Mouse (Mus musculus) midbrain, embryonic 16.5 days (tissue): ENCODE results near the gene Ryr1. TPM values are rescaled to one million over a fixed set of nuclear protein-coding genes. Genes with fewer than 3 reads are reported as not detected.
"Not testable (repeated sequence)": the region's sequence is repeated elsewhere in the genome, so short reads cannot be mapped to it uniquely, and the experiment has no call there.

ENCODE experiments used
- ATAC-seq: fragments of 200-750 bp; cut with Nextera tagmentation; 2 replicates; pipeline ENCODE4 v1.8.0; 2017; ENCODE audit warnings: moderate TSS enrichment
- H3K27ac ChIP-seq: fragments of 300-500 bp; sonication (generic); 2 replicates; pipeline ENCODE4 v1.5.1; 2014; ENCODE audit warnings: mild to moderate bottlenecking, low read length, mixed read lengths
- H3K27me3 ChIP-seq: fragments of 300-500 bp; sonication (generic); 2 replicates; pipeline ENCODE4 v1.6.1; 2014; ENCODE audit warnings: low read depth, low read length, mixed read lengths; ENCODE audit not compliant: control insufficient read depth, insufficient read depth
- H3K36me3 ChIP-seq: fragments of 300-500 bp; sonication (generic); 2 replicates; pipeline ENCODE4 v1.6.1; 2014; ENCODE audit warnings: mild to moderate bottlenecking, low read length, moderate library complexity, mixed read lengths; ENCODE audit not compliant: control insufficient read depth, insufficient read depth
- H3K4me1 ChIP-seq: fragments of 300-500 bp; sonication (generic); 2 replicates; pipeline ENCODE4 v1.6.1; 2014; ENCODE audit warnings: mild to moderate bottlenecking, low read length, mixed read lengths; ENCODE audit not compliant: control insufficient read depth, insufficient read depth
- H3K4me2 ChIP-seq: fragments of 300-500 bp; sonication (generic); 2 replicates; pipeline ENCODE4 v1.6.1; 2014; ENCODE audit warnings: mild to moderate bottlenecking, low read length, mixed read lengths
- H3K4me3 ChIP-seq: fragments of 300-500 bp; sonication (generic); 2 replicates; pipeline ENCODE4 v1.5.1; 2014; ENCODE audit warnings: low read depth, mild to moderate bottlenecking, low read length, moderate library complexity, mixed read lengths
- H3K9ac ChIP-seq: fragments of 300-500 bp; sonication (generic); 2 replicates; pipeline ENCODE4 v1.6.1; 2014; ENCODE audit warnings: low read depth, low read length, mixed read lengths
- H3K9me3 ChIP-seq: fragments of 300-500 bp; sonication (generic); replicated peaks from 2 replicates; pipeline ENCODE4 v1.6.1; 2014; ENCODE audit warnings: mild to moderate bottlenecking, low read length, mixed read lengths; ENCODE audit not compliant: control insufficient read depth, poor library complexity, severe bottlenecking
- WGBS: fragments of 180-500 bp; shearing (Covaris S2); extraction: QIAGEN DNeasy Blood & Tissue Kit; methylation state at CpG from one replicate; pipeline ENCODE4 v1.1.7; 2014; 5-methylcytosine and 5-hydroxymethylcytosine counted together
- polyA plus RNA-seq: library from polyadenylated mRNA; unstranded; fragments of >200 nt; fragmentation: Nextera tagmentation; extraction: Ambion mirVana; gene quantifications from 2 replicates; pipeline ENCODE4 v1.2.1, GENCODE M21; 2015

Gene Ryr1
- polyA plus RNA-seq, 1 experiment from 2014 or later: 14.4 TPM

GRCm38 (mm10) chr7:29072689-29073088 is 52.3 kb downstream of the Ryr1 start:
- peaks cover 16% of the 10 kb centered on the region; the same call in 1 of the 2 replicates for H3K4me1 ChIP-seq
- 44% methylated on average over 11 of the region's 11 CpGs for WGBS
- peak overlapping the region; percentile 47; the same call in 1 of the 2 replicates for H3K4me3 ChIP-seq
- ATAC-seq: no peak
- H3K36me3 ChIP-seq: no peaks in the 10 kb centered on the region
- H3K9me3 ChIP-seq: no peaks in the 10 kb centered on the region
- 0 out of 2 replicates have a peak overlapping the region, but pooled peaks have one; percentile 6 for H3K9ac ChIP-seq
- H3K27me3 ChIP-seq: no peaks in the 10 kb centered on the region
- H3K4me2 ChIP-seq: peak overlapping the region; percentile 63
- no peak overlapping the region for H3K27ac ChIP-seq

DNA sequence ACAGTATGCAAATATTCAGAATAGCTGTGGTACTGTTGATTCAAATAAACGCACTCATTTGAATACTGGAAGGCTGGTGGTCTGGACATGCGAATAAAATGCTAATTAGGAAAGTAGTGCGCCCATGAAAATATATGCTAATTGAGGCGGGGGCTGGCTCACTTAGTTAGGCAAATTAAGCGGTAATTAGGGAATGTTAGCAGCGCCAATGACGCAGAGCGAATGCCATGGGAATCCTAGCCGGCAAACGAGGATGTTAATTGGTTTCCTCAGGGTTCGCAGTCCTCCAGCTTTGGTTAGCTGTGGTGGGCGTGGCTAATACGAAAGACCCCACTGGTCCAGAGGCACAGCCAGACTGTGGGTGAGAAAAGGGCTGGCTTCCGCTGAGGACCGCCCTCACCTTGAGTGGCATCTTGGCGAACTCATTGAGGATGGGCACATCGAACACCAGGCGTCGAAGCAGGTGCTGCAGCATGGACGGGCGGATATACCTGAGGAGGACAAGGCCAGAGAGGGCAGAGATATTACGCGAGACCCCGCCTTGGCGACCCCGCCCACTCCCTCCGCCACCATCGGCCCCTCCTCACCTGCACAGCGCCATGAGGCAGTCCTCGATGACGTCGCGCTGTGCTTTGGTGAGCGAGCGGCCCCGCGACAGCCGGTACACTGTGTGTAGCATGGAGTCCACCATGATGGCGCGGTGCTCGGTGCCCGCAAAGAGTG is 53.6 kb downstream of the Ryr1 start:
- peak overlapping the region; percentile 66 for H3K9ac ChIP-seq
- peak overlapping the region; percentile 63 for H3K4me2 ChIP-seq
- H3K4me3 ChIP-seq: peak overlapping the region; percentile 47
- no peaks in the 10 kb centered on the region for H3K27me3 ChIP-seq
- WGBS: 3% methylated on average over 42 of the region's 42 CpGs
- peak; percentile 90 for ATAC-seq
- H3K9me3 ChIP-seq: no peaks in the 10 kb centered on the region
- peaks cover 16% of the 10 kb centered on the region; the same call in 1 of the 2 replicates for H3K4me1 ChIP-seq
- peak overlapping the region; percentile 84 for H3K27ac ChIP-seq
- H3K36me3 ChIP-seq: no peaks in the 10 kb centered on the region

DNA sequence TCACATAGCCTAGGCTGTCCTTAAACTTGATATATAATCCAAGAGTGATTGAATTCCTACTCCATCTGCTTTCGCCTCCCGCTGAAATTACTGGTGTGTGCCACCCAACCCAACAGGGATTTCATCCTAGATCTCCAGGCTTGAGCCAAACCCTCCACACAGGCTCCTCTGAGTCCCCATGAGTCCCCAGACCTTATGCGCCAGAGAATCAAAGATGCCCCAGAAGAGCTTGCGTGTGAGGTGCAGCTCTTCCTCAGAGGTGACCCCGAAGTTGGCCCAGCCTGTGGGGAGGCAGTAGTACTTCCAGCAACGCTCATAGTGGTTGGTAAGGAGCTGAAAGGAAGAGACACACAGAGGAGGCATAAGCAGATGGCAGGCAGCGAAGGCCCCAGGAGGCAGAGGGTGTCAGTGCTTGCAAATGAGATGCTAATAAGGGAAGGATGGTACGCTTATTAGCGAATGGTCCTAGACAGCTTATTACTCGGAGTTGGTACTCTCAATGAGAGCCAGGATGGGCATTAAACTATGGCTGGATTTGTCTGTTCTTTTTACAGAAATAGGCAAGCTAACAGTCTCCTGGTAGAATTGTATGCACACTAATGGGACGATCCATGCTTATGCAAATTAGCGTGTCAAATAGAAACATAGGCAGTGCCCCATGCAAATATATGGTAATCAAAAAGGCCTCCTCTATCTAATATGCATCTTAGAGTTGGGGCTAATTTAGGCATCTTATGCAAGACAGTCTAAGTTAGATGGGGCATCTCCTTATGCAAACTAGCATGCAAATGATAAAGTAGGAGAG is 54.4 kb downstream of the Ryr1 start:
- ATAC-seq: peak; percentile 65
- no peaks in the 10 kb centered on the region for H3K9me3 ChIP-seq
- H3K27ac ChIP-seq: peak overlapping the region; percentile 84
- H3K9ac ChIP-seq: no peak overlapping the region
- H3K4me3 ChIP-seq: peak overlapping the region; percentile 47; the same call in 1 of the 2 replicates
- 26% methylated on average over 12 of the region's 12 CpGs for WGBS
- H3K27me3 ChIP-seq: no peaks in the 10 kb centered on the region
- no peaks in the 10 kb centered on the region for H3K36me3 ChIP-seq
- H3K4me1 ChIP-seq: peaks cover 16% of the 10 kb centered on the region; the same call in 1 of the 2 replicates
- peak overlapping the region; percentile 63 for H3K4me2 ChIP-seq

DNA sequence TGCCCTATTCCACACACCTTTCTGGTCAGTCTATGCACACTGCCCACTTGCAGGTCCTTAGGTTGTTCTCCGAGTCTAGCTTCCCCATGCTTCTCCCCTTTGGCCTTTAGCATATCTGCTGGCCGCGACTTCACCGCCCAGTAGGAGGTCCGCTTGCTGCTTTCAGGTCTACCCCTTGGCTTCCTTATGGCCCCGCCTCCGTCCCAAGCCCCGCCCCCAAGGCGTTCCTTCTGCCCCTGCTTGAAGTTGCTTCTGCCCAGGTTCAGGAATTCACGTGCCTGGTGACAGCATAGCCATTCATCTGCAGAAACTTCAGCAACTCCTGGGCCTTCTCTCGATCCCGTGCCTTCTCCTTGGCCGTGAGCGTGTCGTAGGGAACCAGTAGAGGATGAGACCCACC is 57.2 kb downstream of the Ryr1 start:
- no peaks in the 10 kb centered on the region for H3K9me3 ChIP-seq
- H3K36me3 ChIP-seq: no peaks in the 10 kb centered on the region
- no peak overlapping the region for H3K27ac ChIP-seq
- H3K4me3 ChIP-seq: no peak overlapping the region
- 12% methylated on average over 15 of the region's 15 CpGs for WGBS
- no peaks in the 10 kb centered on the region for H3K27me3 ChIP-seq
- ATAC-seq: no peak
- no peak overlapping the region for H3K9ac ChIP-seq
- H3K4me1 ChIP-seq: peaks cover 15% of the 10 kb centered on the region; the same call in 1 of the 2 replicates
- no peak overlapping the region for H3K4me2 ChIP-seq

GRCm38 (mm10) chr7:29063476-29063875 is 61.5 kb downstream of the Ryr1 start:
- not testable (repeated sequence) for H3K9me3 ChIP-seq, H3K4me1 ChIP-seq, H3K4me2 ChIP-seq, H3K27me3 ChIP-seq, H3K4me3 ChIP-seq, H3K9ac ChIP-seq, H3K27ac ChIP-seq, ATAC-seq, H3K36me3 ChIP-seq
- WGBS: 74% methylated on average over 7 of the region's 7 CpGs

DNA sequence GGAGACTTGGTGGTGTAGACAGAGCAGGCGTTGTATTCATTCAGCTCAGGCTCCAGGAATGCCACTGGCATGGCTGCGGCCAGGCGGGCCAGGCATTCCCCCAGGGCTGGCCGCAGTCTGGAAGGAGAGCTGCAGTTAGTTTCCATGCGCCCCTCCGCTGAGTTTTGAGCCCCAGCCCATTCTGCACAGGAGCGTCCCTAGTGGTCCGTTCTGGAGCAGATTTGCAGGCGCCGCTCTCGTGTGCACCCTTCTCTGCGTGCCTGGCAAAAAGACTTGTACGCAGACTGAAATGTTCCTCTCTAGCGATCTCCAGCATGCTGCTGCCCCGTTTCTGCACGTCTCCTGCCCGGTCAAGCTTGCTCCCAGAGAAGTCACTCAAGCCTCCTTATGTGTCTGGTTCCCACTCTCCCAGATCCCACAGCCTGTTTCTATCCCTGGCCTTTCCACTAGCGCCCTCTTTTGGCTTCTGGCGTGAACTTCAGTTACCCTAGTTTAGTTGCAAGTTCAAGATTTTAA is 63.4 kb downstream of the Ryr1 start:
- peak; percentile 17; the same call in 1 of the 2 replicates for ATAC-seq
- H3K9ac ChIP-seq: no peak overlapping the region
- H3K27me3 ChIP-seq: no peaks in the 10 kb centered on the region
- 8% methylated on average over 19 of the region's 19 CpGs for WGBS
- H3K9me3 ChIP-seq: no peaks in the 10 kb centered on the region
- no peaks in the 10 kb centered on the region for H3K36me3 ChIP-seq
- H3K4me2 ChIP-seq: no peak overlapping the region
- no peak overlapping the region for H3K27ac ChIP-seq
- no peak overlapping the region for H3K4me3 ChIP-seq
- H3K4me1 ChIP-seq: no peaks in the 10 kb centered on the region

- WGBS: 85% methylated on average over 19 of the region's 19 CpGs
- no peak for ATAC-seq
Observed at GRCm38 (mm10) chr7:29059445-29059844, 65.5 kb downstream of the Ryr1 start.

GRCm38 (mm10) chr7:29052821-29053220 is 72.2 kb downstream of the Ryr1 start:
- Histone ChIP-seq H3K9ac (peak overlapping the region; percentile 23; the same call in 1 of the 2 replicates), H3K4me1 (no peaks in the 10 kb centered on the region), H3K36me3 (no peaks in the 10 kb centered on the region), H3K4me2 (0 out of 2 replicates have a peak overlapping the region, but pooled peaks have one; percentile 15), H3K27ac (no peak overlapping the region), H3K9me3 (peaks cover 3% of the 10 kb centered on the region; the same call in 1 of the 2 replicates), H3K27me3 (peaks cover 20% of the 10 kb centered on the region), H3K4me3 (no peak overlapping the region)
- WGBS: 8% methylated on average over 19 of the region's 19 CpGs
- no peak for ATAC-seq

More at GRCm38 (mm10) chr7:29059445-29059844, 65.5 kb downstream of the Ryr1 start:
- H3K9ac ChIP-seq: no peak overlapping the region
- no peaks in the 10 kb centered on the region for H3K4me1 ChIP-seq
- no peaks in the 10 kb centered on the region; the same call in 1 of the 2 replicates for H3K27me3 ChIP-seq
- H3K4me2 ChIP-seq: no peak overlapping the region
- no peaks in the 10 kb centered on the region for H3K36me3 ChIP-seq
- H3K9me3 ChIP-seq: no peaks in the 10 kb centered on the region
- no peak overlapping the region for H3K4me3 ChIP-seq
- no peak overlapping the region for H3K27ac ChIP-seq
